Mouse (Mus musculus) cerebellum, adult 9-10 months (tissue): Measurements from ENCODE around the gene Rbbp8nl.
A peak's percentile ranks its signal among the peaks of the same experiment; 100 is the strongest.
"Not testable (repeated sequence)": the region's sequence is repeated elsewhere in the genome, so short reads cannot be mapped to it uniquely, and the experiment has no call there.

Experiments used
- DNase-seq: peaks from one replicate; pipeline ENCODE4 v3.0.0; 2022

The Rbbp8nl gene

DNA sequence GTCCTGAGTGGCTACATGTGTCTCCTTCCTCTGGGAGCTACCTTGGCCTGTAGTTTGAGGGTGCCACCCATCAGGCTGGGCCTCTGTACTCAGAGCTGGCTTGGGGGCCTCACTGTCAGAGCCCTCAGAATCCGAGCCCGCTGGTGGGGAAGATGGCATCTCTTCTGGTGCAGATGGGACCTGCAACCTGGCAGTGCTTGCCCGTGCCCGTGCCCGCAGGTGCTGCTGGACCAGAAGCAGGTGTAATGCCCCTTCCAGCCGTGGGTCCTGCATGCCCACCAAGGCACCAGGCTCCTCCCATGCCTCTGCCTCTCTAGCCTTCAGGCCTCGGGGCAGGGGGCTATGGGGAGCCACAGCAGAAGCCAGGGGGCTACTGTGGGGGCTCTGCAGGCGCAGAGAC, 10.4 kb downstream of the Rbbp8nl start:
- DNase-seq: no peak

DNA sequence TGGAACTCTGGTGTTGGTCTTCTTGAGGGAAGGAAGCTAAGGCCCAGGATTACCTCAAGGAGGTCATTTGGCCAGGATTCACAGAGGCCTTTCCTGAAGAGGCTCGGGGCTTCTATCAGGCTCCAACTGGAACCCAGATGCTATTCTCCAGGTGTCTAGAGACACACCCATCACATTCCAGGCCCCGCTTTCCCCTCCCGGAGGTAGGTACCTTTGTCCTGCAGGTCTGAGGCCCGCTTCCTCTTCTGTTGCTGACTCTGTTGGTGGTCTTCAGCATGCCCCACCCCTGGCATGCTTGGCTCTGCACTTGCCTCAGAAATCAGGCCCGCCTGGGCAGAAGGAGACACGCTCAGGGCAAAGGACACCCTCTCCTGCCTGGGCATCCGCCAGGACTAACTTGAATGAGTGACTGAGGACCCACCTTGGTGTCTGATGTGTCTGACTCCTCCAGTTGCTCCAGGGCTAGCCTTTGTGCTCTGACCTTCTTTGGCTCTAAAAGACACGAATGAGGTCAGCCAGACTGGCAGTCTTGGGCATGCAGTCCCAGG, 11.8 kb downstream of the Rbbp8nl start:
- DNase-seq: peak; percentile 6

DNA sequence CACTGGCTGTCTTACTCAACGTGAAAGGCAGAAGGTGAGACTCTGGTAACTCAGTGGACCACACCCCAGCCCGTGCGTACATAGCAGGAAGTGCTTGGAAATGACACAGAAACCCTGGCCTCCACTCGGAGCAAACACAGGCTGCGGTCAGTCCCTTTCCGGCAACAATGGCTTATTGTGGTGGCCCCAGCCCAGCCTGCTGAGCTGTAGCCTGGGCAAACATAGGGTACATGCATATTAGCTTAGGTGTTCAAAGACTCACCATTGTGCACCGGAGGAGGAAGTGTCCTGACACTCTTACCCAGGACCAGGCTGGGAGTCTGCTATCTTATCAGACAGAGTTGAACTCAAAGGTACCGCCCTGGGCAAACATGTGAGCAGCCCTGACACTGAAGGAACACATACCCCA, 12.8 kb downstream of the Rbbp8nl start:
- DNase-seq: peak; percentile 18

DNA sequence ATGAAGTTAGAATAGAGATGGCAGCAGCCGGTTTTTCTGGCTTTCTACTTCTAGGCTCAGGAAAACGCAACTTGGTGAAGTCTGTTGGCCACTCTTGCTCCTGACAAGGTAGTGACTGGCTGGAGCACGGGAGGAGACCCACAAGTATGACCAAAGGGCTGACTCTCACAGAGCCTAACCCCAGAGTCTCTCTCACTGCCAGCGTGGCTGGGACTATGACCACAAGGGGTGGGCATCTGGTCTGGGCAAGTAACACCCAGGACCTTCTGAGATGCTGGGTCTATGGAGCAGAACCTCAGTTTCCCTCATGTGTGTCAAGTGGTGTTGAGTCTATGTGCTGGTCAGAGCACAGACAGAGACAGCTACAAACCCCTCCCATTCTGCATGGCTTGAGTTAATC, 13.3 kb downstream of the Rbbp8nl start:
- DNase-seq: no peak

DNA sequence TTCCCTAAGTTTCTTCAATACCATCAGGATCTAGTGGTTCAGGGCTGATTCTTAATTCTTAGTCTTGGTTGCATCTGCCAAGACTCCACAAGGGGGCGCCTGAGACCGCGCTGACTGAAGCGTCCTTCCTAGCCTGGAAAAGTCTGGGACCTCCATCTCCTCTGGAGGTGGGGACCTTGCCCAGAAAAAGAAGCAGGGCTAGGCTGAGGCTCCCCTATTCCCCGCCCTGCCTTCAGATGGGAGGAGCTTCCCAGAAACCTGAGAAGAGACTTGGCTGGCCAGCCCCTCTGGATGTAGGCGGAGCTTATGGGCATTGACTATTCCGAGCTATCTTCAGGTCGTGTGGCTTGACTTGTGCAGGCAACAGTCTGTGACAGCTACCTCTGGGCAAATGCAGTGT, 13.8 kb downstream of the Rbbp8nl start:
- peak; percentile 74 for DNase-seq

DNA sequence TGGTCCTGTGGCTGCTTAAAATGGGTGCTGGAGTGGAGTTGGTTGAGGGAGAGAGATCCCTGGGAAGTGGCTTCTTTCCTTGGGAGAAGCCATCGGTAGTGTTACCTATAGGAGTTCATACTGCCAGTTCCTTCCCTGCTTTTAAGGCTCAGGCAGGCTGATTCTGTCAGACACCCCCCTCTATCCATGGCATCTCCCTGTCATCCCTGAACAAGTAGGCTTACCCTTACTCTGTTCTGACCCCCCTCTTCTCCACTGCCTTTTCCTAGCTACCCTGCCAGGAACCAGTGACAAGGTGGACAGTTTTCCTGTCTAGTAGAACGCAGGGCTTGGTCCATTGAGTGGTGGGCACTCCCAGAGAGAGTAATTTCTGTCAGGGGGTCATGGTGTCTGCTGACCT, 15.2 kb downstream of the Rbbp8nl start:
- peak; percentile 49 for DNase-seq

DNA sequence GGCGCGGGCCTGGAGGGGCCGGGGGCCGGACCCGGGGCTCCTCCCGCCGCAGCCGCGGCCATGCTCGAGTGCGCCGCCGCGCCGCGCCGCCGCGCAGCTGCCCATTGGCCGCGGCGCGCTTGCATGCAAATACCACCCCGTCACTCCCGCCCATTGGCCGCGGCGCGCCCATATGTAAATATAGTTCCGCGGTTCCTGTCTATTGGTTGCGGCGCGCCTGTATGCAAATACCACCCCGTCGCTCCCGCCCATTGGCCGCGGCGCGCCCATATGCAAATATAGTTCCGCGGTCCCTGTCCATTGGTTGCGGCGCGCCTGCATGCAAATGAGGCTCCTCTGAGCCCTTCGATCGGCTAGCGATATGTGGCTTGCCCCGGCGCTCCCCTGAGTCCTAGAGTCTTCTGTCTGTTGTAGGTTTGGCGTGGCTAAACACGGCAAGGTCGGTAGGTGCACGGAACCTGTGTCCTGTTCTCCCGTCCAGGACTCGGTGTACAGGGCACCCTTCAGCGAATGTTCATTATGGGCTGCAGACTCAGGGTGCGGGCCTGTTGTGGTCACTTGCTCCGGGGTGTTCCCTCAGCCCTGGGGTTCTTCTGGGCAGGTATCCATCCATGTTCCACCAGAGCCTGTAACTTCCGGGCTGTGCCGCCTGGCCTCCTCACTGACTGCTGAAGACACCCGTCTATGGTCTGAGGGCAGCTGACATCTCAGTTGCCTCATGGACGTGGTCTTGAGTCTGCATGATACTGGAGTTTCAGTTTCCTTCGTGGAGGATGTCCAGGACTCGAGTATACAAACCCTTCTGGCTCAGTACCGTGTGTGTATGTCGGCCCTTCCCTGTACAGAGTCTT, 16.1 kb downstream of the Rbbp8nl start, which contains the start of gene Cables2:
Gene Cables2, minus strand, starts transcription at position 103 of the 851 bp plus-strand sequence.
- DNase-seq: peak; percentile 94

DNA sequence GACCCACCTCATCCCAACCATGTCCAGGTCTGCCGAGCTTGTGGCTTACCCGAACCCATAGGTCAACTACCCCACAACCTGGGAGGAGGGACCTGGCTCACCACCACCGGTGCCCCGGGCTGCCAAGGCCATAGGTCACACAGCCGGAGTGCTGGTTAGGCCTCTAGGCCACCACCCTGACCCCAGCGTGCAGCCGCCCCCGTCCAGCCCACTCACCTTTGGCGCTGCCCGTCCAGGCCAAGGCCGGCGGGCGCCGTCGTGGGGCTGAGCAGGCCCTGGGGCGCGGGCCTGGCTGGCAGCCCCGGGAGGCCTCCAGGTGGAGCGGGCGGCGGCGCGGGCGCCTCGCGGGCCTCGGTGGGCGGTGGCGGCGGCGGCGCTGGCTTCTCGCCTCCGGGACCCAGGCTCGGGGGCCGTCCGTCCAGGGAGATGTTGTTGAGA, 16.8 kb downstream of the Rbbp8nl start:
- peak; percentile 76 for DNase-seq

DNA sequence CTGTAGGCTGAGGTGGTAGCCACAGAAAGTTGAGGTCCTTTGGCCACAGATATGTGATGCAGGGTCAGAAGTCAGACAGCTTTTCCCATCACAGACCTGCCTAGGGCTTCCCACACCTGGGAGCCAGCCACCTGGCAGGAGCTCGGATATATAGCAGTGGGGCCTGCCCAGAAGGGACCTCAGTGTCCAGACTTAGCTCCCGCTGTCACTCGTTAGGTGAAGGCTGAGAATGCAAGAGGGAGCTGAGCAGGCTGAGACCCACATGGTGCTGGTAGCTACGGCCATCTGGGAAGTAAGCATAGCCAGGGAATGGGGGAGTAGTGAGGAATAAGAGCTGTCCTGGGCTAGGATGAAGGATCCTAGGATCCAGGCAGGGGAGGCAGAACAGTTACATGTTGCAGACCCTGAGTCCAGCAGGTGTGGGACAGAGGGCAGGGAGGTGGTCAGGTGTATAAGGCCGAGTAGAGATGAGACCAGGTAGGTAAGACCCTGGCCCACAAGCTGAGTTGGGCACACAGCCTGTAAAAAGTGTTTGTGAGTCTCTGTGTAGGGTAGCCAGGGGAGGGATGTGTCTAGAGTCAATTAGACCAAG, 17.8 kb downstream of the Rbbp8nl start:
- no peak for DNase-seq

DNA sequence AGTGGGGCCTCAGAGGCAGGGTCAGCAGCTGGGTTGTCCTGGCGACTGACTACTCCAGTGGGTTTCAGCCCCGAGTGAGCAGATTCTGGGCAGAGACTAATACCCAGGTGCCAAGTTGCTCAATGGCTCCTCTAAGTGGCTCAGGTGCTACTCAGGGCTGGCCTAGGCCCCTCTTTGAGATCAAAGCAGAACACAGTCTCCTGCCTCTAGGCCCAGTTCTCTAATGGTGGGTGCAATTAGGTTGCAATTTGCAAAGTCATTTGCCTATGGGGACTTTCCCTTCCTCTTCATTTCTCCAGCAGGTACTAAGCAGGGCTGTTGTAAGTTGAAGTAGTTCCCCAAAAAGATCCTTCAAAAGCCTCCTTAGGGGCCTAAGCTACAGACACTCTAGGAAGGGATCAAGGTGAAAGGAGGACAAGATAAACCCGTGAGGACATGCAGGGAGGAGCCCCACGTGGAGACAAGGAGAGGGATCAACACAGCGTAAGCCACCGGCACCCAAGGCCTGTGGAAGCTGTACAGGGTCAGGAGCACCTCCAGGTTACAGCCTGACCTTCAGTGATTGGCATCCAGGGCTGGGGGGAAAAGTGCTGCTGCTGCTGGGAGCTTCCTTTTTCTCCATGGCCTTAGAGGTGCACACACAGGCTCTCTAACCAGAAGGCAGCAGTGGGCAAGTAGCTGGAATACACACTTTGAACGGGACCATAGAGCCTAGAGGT, 19.0 kb downstream of the Rbbp8nl start:
- no peak for DNase-seq

DNA sequence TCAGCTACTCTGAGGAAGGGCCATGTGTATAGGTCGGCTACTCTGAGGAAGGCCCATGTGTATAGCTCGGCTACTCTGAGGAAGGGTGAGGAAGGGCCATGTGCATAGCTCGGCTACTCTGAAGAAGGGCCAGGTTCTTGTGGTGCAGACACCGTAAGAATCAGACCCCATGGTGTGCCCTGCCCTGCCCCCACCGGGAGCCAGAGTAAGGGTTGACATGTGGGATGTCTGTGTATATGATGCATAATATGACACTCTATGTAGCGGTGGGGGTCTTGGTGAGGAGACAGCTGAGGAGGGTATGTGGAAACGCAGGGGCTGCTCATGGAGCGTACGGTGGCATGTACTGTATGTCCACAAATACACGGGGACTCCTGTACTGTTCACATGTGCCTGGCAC, 20.4 kb downstream of the Rbbp8nl start:
- DNase-seq: no peak

DNA sequence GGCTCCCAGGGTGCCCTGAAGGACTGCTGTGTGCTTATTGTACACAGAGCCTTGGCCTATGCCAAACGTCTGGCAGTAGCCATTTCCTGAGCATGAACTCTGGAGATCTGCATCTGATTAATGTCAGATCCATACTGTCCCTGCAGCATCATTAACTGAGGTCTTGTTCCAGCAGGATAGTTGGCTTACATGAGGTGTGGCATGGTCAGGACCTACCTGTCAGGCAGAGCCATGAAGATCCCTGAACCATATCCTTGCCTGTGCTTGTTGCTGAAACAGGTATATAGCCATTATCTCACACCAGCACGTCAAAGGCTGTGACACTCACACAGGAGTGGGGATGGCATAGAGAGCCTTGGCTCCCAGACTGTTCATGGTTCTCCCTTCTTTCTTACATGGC, 21.7 kb downstream of the Rbbp8nl start:
- DNase-seq: no peak

DNA sequence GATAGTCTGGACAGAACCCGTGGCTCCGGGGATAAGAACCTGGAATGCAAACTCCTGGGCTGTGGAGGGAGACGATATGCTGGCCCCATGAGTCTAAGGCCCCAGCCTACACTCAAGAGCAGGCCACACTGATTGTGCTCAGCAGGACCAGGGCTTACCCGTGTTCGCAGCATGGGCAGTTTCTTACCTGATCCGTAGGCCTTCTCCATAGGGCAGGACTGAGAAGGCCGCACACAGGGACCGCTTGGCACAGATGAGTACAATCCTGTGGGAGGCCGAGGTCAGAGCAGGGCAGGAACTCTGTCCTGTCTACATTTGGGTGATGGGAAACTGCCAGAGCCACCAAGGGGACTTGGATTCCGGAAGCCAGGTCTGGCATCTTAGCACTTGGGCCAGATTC, 26.8 kb downstream of the Rbbp8nl start:
- DNase-seq: no peak

DNA sequence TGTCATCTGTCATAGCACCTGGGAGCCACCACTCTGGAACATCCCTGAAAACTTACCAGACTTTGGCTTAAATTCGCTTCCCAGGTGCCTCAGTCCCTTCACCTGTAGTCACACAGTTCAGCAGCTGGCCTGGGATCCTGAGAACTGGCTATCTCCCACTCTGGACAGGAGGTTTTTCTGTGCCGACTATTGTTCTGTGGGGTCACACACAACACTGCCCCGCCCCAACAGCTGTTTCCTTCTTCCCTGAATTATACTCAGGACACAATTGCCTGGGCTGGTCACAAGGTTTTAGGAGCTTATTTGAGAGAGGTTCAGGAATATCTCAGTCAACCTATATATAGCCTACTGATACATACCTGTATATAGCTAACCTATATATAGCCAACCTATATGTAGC, 27.2 kb downstream of the Rbbp8nl start:
- no peak for DNase-seq

DNA sequence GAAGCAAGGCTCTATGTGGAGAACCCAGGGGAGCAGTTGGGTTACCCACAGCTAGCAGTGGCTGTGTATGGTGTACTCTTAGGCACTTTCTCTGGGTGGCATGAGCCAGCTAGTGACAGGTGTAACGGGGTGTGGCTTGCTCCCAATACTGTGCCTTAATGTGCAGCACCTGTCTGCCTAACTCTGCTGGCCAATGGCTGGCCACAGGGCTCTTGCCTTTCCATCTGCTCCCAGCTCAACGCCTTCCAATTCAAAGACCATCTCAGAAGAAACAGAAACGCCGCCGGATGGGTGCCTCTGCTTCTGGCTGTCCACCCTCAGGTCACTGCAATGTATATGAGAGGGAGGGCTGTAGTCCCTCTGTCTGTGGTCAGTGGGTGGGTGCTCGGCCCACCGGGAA, 27.8 kb downstream of the Rbbp8nl start:
- no peak for DNase-seq

DNA sequence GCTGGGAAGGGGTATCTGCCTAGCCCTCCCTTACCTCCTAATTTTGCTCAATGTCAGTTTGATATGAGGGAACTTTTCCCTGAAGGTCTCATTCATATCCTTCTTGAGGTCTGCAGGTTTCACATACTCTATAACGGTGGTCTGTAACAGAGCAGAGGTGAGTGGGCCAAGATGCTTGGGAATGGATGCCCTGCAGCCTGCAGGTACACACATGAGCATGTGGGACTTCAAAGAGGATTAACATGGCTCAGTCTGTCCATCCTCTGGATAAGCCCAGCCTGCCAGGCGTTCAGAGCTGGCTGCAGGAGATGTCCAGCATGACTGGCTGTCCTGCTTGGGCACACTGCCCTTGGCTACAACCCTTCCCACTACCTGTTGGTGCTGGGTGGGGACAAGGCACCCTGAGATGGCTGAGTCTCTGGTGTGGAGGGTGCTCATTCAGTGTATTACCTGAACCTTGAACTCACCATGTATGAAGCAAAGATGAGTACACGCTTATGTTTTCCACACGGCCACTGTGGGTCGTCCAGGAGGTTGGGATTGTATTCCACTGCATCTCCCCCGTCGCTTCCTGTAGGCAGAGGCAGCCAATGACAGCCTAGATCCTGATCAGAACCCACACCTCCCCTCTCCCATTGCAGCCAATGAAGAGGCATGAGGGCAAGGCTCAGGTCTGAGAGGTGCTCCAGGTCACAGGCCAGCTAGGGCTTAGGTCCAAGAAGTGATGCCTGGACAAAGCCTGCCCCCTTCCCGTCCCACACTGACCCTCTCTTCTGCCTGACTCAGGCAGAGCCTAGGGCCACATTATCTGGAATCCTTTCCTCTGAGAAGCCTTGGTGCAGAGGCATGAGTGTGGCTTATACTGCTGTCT, 28.8 kb downstream of the Rbbp8nl start:
- DNase-seq: no peak

DNA sequence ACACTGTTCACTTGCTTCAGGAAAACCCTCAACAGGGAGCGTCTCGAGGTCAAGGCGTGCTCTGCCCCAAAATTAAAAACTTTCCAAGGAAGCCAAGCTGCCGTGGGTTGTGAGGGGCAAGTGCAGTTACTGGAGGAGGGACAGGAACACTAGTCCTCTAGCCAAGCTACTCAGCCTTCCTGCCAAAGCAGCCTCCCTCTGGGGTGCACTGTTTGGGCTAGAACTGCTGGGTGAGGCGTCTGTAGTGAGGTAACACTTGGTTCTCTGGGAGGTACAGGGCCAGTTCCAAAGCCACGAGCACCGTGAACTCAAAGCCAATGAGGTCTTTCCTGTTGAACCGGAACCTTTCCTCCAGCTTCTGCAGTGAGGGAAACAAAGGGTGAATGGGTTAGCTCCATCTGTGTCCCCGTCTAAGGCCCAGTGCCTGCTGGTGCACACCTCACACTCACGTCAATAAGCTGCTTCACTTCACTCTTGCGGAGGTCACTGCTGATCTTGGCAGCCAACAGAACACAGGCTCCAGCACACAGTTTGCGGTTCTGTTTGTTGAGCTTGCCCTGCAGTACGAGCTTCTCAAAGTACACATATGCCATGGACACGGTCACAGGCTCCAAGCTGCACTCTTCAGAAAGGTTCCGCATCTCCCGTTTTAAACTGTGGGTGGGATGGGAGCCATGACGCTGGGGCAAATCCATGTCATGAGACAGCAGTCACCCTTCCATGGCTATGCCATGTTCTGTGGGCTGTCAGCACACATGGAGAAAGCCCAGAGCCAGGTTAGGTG, 29.7 kb downstream of the Rbbp8nl start:
- DNase-seq: not testable (repeated sequence)

DNA sequence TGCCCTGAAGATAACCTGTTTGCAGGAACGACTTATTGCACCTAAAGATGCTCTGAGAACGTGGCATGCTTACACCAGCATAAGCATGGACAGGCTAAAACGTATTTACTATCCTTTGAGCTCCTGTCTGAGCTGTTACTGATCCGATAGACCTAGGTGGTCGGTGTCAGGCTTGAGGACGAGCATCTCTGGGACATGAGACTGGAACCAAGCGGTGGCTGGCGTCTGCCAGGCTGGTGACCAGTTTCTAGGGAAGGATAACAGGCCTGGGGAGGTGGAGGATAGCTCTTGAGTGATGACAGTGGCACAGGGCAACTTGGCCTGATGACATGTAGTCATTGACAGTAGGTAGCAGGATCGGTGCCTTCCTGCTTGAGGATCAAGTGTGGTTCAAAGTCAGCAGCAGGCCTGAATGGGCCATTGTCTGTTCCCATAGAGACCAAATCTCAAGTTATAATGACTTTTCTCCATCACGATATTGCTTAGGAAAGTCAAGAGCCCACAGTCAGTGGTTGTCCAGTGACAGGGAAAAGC, 30.7 kb downstream of the Rbbp8nl start:
- DNase-seq: not testable (repeated sequence)

DNA sequence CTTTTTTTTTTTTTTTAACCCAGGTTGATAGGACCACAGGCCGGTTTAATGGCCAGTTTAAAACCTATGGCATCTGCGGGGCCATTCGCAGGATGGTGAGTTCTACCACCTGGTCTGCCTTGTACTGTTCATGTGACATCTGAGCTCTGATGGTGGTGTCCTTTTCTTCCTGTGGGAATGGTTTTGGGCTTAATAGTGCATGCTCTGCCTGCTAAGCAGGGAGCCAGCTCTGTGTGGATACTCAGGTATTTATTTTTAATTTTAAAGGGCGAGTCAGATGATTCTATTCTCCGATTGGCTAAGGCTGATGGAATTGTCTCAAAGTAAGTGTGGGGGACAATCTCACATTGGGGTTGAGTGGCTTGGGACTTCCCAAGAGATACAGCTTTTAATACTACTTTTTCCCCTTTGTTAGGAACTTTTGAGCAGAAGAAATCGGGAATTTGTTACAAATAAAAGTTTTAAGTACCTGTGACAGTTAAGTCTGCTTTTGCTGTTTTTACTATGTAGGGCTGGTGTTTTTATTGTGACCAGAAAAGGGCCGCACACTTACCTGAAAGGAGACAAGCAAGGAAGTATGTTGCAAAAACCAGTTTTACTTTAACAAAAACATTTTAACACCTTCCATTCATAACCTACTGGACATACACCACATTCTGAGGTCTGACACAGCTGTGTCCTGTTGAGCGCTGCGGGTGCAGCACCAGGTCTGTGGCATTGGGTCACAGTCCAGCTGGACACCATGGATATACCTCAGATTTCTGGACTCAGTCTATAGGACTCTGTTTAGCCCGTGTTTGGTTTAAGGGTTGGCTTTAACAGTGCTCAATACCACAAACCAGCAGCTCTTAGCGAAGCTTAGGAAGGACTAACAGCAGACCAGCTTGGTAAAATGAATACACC, 31.5 kb downstream of the Rbbp8nl start:
- DNase-seq: no peak

DNA sequence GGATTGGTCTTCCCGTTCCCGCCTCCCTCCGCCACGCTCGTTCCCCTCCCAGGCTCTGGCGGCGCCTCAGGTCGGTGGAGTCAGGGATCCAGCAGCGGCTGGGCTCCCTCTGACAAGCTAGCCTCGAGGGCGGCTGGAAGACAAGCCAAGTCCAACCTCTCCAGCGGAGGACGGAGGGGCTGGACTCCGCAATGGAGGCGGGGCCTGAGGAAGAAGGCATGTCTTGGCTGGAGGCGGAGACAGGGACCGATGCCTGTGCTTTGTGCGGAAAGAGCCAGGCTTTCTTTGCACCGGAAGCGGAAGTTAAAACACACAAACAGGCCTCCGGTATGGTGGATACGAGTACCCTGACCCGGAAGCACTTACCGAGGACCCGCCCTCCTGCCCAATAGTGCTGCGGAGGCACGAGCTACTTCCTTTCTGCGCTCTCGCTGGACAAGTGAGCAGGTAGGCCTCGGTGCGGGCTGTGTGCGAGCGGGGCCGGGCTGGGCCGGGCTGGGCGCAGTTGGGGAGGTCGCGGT, 32.6 kb downstream of the Rbbp8nl start, which contains the start of gene Rps21:
Gene Rps21, plus strand, starts transcription at position 377 of the 521 bp plus-strand sequence.
- peak; percentile 98 for DNase-seq
